ENCODE assay signal across 7 mouse cellular contexts in genomic region chr15:74411097-74411496, GRCm38 (mm10).
DNase-seq lines count a peak whose midpoint lies in the region; ATAC-seq lines count a peak whose summit lies in the region.

No protein-coding gene starts in this region.

- ATAC-seq in activated CD4-positive, CD25-positive, alpha-beta regulatory T cell, adult 4 months = no peak

- intact Hi-C loops in heart, postnatal 36 days (cut with DNase I) = loop anchor here (1.0 kb wide), 2 partner anchors 578 to 620 kb away; no protein-coding TSS in a partner anchor

- DNase-seq in kidney, adult 18-20 months = peak; percentile 13
- no peak for DNase-seq in kidney, postnatal 14 days
- DNase-seq in A20 (ENCODE audit: low read depth, low spot score) (peak; percentile 37), ES-CJ7 (ENCODE audit: low read depth, low spot score) (peak; percentile 54)
- peak; percentile 18 to 40 for DNase-seq in heart, postnatal 36 days
- DNase-seq in adrenal gland, adult 8-10 months = no peak

Comparison
In these comparisons a context has a peak if more than half of its experiments do, and no peak if none do; other contexts are left out.
1. DNase-seq: peak in kidney, adult 18-20 months (single experiment), A20 (single experiment), ES-CJ7 (single experiment) and heart, postnatal 36 days (2 of 2); none in kidney, postnatal 14 days (single experiment) and adrenal gland, adult 8-10 months (single experiment).